Mouse (Mus musculus): ENCODE measurements at regions not wholly inside any gene's neighbourhood (a gene's known extent, or its start where the extent isn't known, plus 50 kb on each side); places are given as distances from the start of the nearest gene placed in this dataset.

DNA sequence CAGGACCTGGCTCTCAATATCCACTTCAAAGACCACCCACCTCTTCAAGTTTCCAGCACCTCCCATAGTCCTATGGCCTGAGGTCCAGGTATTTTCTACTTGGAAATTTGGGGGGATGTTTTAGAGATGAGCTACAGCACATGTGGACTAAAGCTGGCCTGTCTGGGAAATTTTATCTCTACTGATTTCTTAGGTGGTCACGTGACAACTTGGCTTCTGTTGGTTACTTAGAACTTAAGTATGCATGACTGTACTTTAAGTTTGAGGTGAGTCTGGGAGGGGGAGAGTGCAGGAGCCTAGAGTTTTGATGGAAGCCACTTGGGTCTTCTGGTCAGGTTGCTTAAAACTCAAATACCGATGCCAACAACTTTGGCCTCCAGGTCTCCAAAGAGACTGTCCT, 61.7 kb upstream of the Vrk1 start:
- no peak for TF ChIP-seq CTCF (IDR thresholded peaks at IDR 0.05; ENCODE audit: low read depth, low read length)
- TF ChIP-seq POLR2A (IDR thresholded peaks at IDR 0.05; ENCODE audit: extremely low read depth, insufficient read depth, low read length): no peak
